Mouse (Mus musculus): ENCODE results near the gene Rybp.
A peak's percentile ranks its signal among the peaks of the same experiment; 100 is the strongest.

Rybp gene

GRCm38 (mm10) chr6:100287334-100288015 lies at the start of gene Rybp:
Gene Rybp, minus strand, starts transcription at chr6:100287485.
- peak; percentile 93 for DNase-seq (ENCODE audit: low spot score)

GRCm38 (mm10) chr6:100336591-100337148 lies 49.4 kb upstream of the Rybp start:
- no peak for DNase-seq (ENCODE audit: low spot score)

- DNase-seq (ENCODE audit: low spot score), result no peak
Measured at GRCm38 (mm10) chr6:100335506-100336144, 48.3 kb upstream of the Rybp start.

GRCm38 (mm10) chr6:100333745-100334144 lies 46.5 kb upstream of the Rybp start:
- no peak for DNase-seq (ENCODE audit: low spot score)

GRCm38 (mm10) chr6:100332479-100332878 lies 45.2 kb upstream of the Rybp start:
- DNase-seq (ENCODE audit: low spot score), result no peak

GRCm38 (mm10) chr6:100331582-100331981 lies 44.3 kb upstream of the Rybp start:
- DNase-seq (ENCODE audit: low spot score), result no peak

- no peak for DNase-seq (ENCODE audit: low spot score)
Measured at GRCm38 (mm10) chr6:100331055-100331454, 43.8 kb upstream of the Rybp start.

GRCm38 (mm10) chr6:100329542-100329941 lies 42.3 kb upstream of the Rybp start:
- DNase-seq (ENCODE audit: low spot score), result no peak

- DNase-seq (ENCODE audit: low spot score), result no peak
Measured at GRCm38 (mm10) chr6:100327050-100327449, 39.8 kb upstream of the Rybp start.

- DNase-seq (ENCODE audit: low spot score), result no peak
Measured at GRCm38 (mm10) chr6:100323756-100324430, 36.6 kb upstream of the Rybp start.

GRCm38 (mm10) chr6:100322561-100322960 lies 35.3 kb upstream of the Rybp start:
- DNase-seq (ENCODE audit: low spot score), result no peak

- no peak for DNase-seq (ENCODE audit: low spot score)
Measured at GRCm38 (mm10) chr6:100322145-100322544, 34.9 kb upstream of the Rybp start.

- no peak for DNase-seq (ENCODE audit: low spot score)
Measured at GRCm38 (mm10) chr6:100314201-100314600, 26.9 kb upstream of the Rybp start.

GRCm38 (mm10) chr6:100311167-100311566 lies 23.9 kb upstream of the Rybp start:
- no peak for DNase-seq (ENCODE audit: low spot score)

- DNase-seq (ENCODE audit: low spot score), result no peak
Measured at GRCm38 (mm10) chr6:100304831-100305230, 17.5 kb upstream of the Rybp start.

- no peak for DNase-seq (ENCODE audit: low spot score)
Measured at GRCm38 (mm10) chr6:100301410-100302108, 14.3 kb upstream of the Rybp start.

- DNase-seq (ENCODE audit: low spot score), result no peak
Measured at GRCm38 (mm10) chr6:100300831-100301230, 13.5 kb upstream of the Rybp start.

GRCm38 (mm10) chr6:100298945-100299344 lies 11.7 kb upstream of the Rybp start:
- no peak for DNase-seq (ENCODE audit: low spot score)

GRCm38 (mm10) chr6:100297536-100297935 lies 10.3 kb upstream of the Rybp start:
- DNase-seq (ENCODE audit: low spot score), result no peak

- DNase-seq (ENCODE audit: low spot score), result no peak
Measured at GRCm38 (mm10) chr6:100292411-100292810, 5.1 kb upstream of the Rybp start.

- no peak for DNase-seq (ENCODE audit: low spot score)
Measured at GRCm38 (mm10) chr6:100289058-100289457, 1.8 kb upstream of the Rybp start.

- no peak for DNase-seq (ENCODE audit: low spot score)
Measured at GRCm38 (mm10) chr6:100288730-100289035, 1.4 kb upstream of the Rybp start.

Data from T-cell, adult 2 months (primary cell).